Mouse (Mus musculus) lung, embryonic 14.5 days (tissue): ENCODE measurements around the gene Slc13a4. TPM values are rescaled to one million over a fixed set of nuclear protein-coding genes. Genes with fewer than 3 reads are reported as not detected.

Experiments
- ATAC-seq: fragments of 200-750 bp; cut with Nextera tagmentation; 2 replicates; pipeline ENCODE4 v1.8.0; 2017; ENCODE audit warnings: mild to moderate bottlenecking, moderate TSS enrichment, moderate library complexity; ENCODE audit not compliant: insufficient read depth
- DNase-seq: peaks from one replicate; pipeline ENCODE4 v3.0.0-alpha.2; 2015
- H3K27ac ChIP-seq: fragments of 300-500 bp; sonication (generic); 2 replicates; pipeline ENCODE4 v1.5.1; 2014; ENCODE audit warnings: low read depth, mild to moderate bottlenecking, moderate library complexity
- H3K27me3 ChIP-seq: fragments of 300-500 bp; sonication (generic); 2 replicates; pipeline ENCODE4 v1.6.1; 2014; ENCODE audit warnings: low read length, control low read depth; ENCODE audit not compliant: insufficient read depth
- H3K36me3 ChIP-seq: fragments of 300-500 bp; sonication (generic); 2 replicates; pipeline ENCODE4 v1.6.1; 2014; ENCODE audit warnings: control low read depth; ENCODE audit not compliant: insufficient read depth
- H3K4me1 ChIP-seq: fragments of 300-500 bp; sonication (generic); 2 replicates; pipeline ENCODE4 v1.6.1; 2014; ENCODE audit warnings: antibody characterized with exemption, control low read depth; ENCODE audit not compliant: insufficient read depth
- H3K4me2 ChIP-seq: fragments of 300-500 bp; sonication (generic); 2 replicates; pipeline ENCODE4 v1.6.1; 2014; ENCODE audit warnings: mild to moderate bottlenecking
- H3K4me3 ChIP-seq: fragments of 300-500 bp; sonication (generic); 2 replicates; pipeline ENCODE4 v1.5.1; 2014; ENCODE audit warnings: low read depth, low read length
- H3K9ac ChIP-seq: fragments of 300-500 bp; sonication (generic); 2 replicates; pipeline ENCODE4 v1.6.1; 2014
- H3K9me3 ChIP-seq: fragments of 300-500 bp; sonication (generic); 2 replicates; pipeline ENCODE4 v1.6.1; 2016; ENCODE audit warnings: low read depth, low read length, control low read depth
- CTCF ChIP-seq: IDR thresholded peaks from 2 replicates; pipeline ENCODE4 v1.5.1; 2016; ENCODE audit warnings: antibody characterized with exemption, low read depth
- WGBS: fragments of 180-500 bp; shearing (Covaris S2); extraction: QIAGEN DNeasy Blood & Tissue Kit; methylation state at CpG from one replicate; pipeline ENCODE4 v1.1.7; 2014; 5-methylcytosine and 5-hydroxymethylcytosine counted together
- polyA plus RNA-seq: library from polyadenylated mRNA; unstranded; fragments of >200 nt; fragmentation: Nextera tagmentation; extraction: Ambion mirVana; gene quantifications from 2 replicates; pipeline ENCODE4 v1.2.1, GENCODE M21; 2014

Gene Slc13a4
- 0.12 and 0.24 TPM in 2 replicates for polyA plus RNA-seq

- no peaks in the 10 kb centered on the region for H3K4me1 ChIP-seq
- H3K27ac ChIP-seq: no peak within 1 kb of the TSS
- DNase-seq (no peak), ATAC-seq (no peak)
- no peak within 1 kb of the TSS for H3K4me2 ChIP-seq
- no peak within 1 kb of the TSS for H3K4me3 ChIP-seq
- WGBS: 22% methylated on average over 7 of the region's 7 CpGs
- H3K27me3 ChIP-seq: no peaks in the 10 kb centered on the region
- no peaks in the 10 kb centered on the region for H3K9me3 ChIP-seq
- no peak for TF ChIP-seq CTCF
- H3K36me3 ChIP-seq: no peaks in the 10 kb centered on the region
- no peak within 1 kb of the TSS for H3K9ac ChIP-seq
Observed at GRCm38 (mm10) chr6:35308037-35308436, at the start of gene Slc13a4. Gene Slc13a4, minus strand, starts transcription at chr6:35308131.

GRCm38 (mm10) chr6:35355320-35355719, 47.4 kb upstream of the Slc13a4 start:
- no peaks in the 10 kb centered on the region for H3K9me3 ChIP-seq
- no peaks in the 10 kb centered on the region for H3K36me3 ChIP-seq
- DNase-seq: no peak
- 89% methylated on average over 3 of the region's 3 CpGs for WGBS
- no peak overlapping the region for H3K9ac ChIP-seq
- H3K4me3 ChIP-seq: no peak overlapping the region
- no peak overlapping the region for H3K27ac ChIP-seq
- ATAC-seq: no peak
- no peaks in the 10 kb centered on the region for H3K27me3 ChIP-seq
- TF ChIP-seq CTCF: no peak
- H3K4me1 ChIP-seq: no peaks in the 10 kb centered on the region
- H3K4me2 ChIP-seq: no peak overlapping the region

- peak overlapping the region; percentile 21; the same call in 1 of the 2 replicates for H3K4me2 ChIP-seq
- H3K4me1 ChIP-seq: no peaks in the 10 kb centered on the region
- H3K36me3 ChIP-seq: no peaks in the 10 kb centered on the region
- no peak for TF ChIP-seq CTCF
- no peak overlapping the region for H3K27ac ChIP-seq
- 13% methylated on average over 6 of the region's 6 CpGs for WGBS
- H3K9ac ChIP-seq: no peak overlapping the region
- no peak overlapping the region for H3K4me3 ChIP-seq
- DNase-seq: no peak
- no peak for ATAC-seq
- H3K9me3 ChIP-seq: no peaks in the 10 kb centered on the region
- H3K27me3 ChIP-seq: no peaks in the 10 kb centered on the region
Observed at GRCm38 (mm10) chr6:35354622-35354998, 46.7 kb upstream of the Slc13a4 start.

GRCm38 (mm10) chr6:35353846-35354621, 46.1 kb upstream of the Slc13a4 start:
- H3K27me3 ChIP-seq: no peaks in the 10 kb centered on the region
- no peaks in the 10 kb centered on the region for H3K36me3 ChIP-seq
- peak; percentile 49 for ATAC-seq
- H3K4me2 ChIP-seq: peak overlapping the region; percentile 21
- TF ChIP-seq CTCF: no peak
- H3K4me3 ChIP-seq: no peak overlapping the region
- H3K9me3 ChIP-seq: no peaks in the 10 kb centered on the region
- no peaks in the 10 kb centered on the region for H3K4me1 ChIP-seq
- peak; percentile 42 for DNase-seq
- no peak overlapping the region for H3K27ac ChIP-seq
- no peak overlapping the region for H3K9ac ChIP-seq
- 15% methylated on average over 16 of the region's 18 CpGs for WGBS

GRCm38 (mm10) chr6:35353416-35353815, 45.5 kb upstream of the Slc13a4 start:
- H3K4me3 ChIP-seq: no peak overlapping the region
- DNase-seq (no peak), ATAC-seq (peak; percentile 35; the same call in 1 of the 2 replicates)
- H3K9me3 ChIP-seq: no peaks in the 10 kb centered on the region
- no peaks in the 10 kb centered on the region for H3K4me1 ChIP-seq
- H3K9ac ChIP-seq: no peak overlapping the region
- no peak overlapping the region for H3K27ac ChIP-seq
- no peaks in the 10 kb centered on the region for H3K27me3 ChIP-seq
- no peak for TF ChIP-seq CTCF
- H3K36me3 ChIP-seq: no peaks in the 10 kb centered on the region
- H3K4me2 ChIP-seq: no peak overlapping the region
- WGBS: 66% methylated on average over 5 of the region's 5 CpGs

GRCm38 (mm10) chr6:35352867-35353266, 44.9 kb upstream of the Slc13a4 start:
- H3K27ac ChIP-seq: no peak overlapping the region
- no peak overlapping the region for H3K4me3 ChIP-seq
- no peak overlapping the region for H3K9ac ChIP-seq
- H3K36me3 ChIP-seq: no peaks in the 10 kb centered on the region
- whole genome bisulfite sequencing: 75% methylated on average over 8 of the region's 8 CpGs
- H3K9me3 ChIP-seq: no peaks in the 10 kb centered on the region
- no peak for TF ChIP-seq CTCF
- ATAC-seq: no peak
- no peak for DNase-seq
- no peaks in the 10 kb centered on the region for H3K4me1 ChIP-seq
- no peaks in the 10 kb centered on the region for H3K27me3 ChIP-seq
- no peak overlapping the region for H3K4me2 ChIP-seq

- Histone ChIP-seq H3K9ac (no peak overlapping the region), H3K9me3 (no peaks in the 10 kb centered on the region), H3K27ac (no peak overlapping the region), H3K4me2 (no peak overlapping the region), H3K4me1 (no peaks in the 10 kb centered on the region), H3K36me3 (no peaks in the 10 kb centered on the region), H3K4me3 (no peak overlapping the region), H3K27me3 (no peaks in the 10 kb centered on the region)
- WGBS: 80% methylated on average over 3 of the region's 3 CpGs
- ATAC-seq: no peak
- DNase-seq: no peak
- TF ChIP-seq CTCF: no peak
Observed at GRCm38 (mm10) chr6:35351826-35352225, 43.9 kb upstream of the Slc13a4 start.
